Mouse (Mus musculus) liver, embryonic 11.5 days (tissue): ENCODE measurements around the gene 1700088E04Rik. TPM values are rescaled to one million over a fixed set of nuclear protein-coding genes. Genes with fewer than 3 reads are reported as not detected.

Experiments
- ATAC-seq: fragments of 200-750 bp; cut with Nextera tagmentation; replicated peaks from 2 replicates; pipeline ENCODE4 v1.8.0; 2017; ENCODE audit warnings: moderate number of reproducible peaks, mild to moderate bottlenecking, moderate TSS enrichment, moderate library complexity; ENCODE audit not compliant: low FRiP score
- DNase-seq: peaks from one replicate; pipeline ENCODE4 v3.0.0-alpha.2; 2017; ENCODE audit warnings: low spot score
- H3K27ac ChIP-seq: fragments of 300-500 bp; sonication (generic); 2 replicates; pipeline ENCODE4 v1.5.1; 2014; ENCODE audit warnings: mild to moderate bottlenecking, low read depth, low read length, control low read depth
- H3K27me3 ChIP-seq: fragments of 300-500 bp; sonication (generic); replicated peaks from 2 replicates; pipeline ENCODE4 v1.6.1; 2014; ENCODE audit warnings: low read length, mixed read lengths; ENCODE audit not compliant: control insufficient read depth, insufficient read depth
- H3K36me3 ChIP-seq: fragments of 300-500 bp; sonication (generic); 2 replicates; pipeline ENCODE4 v1.6.1; 2014; ENCODE audit warnings: mild to moderate bottlenecking, low read length, moderate library complexity, mixed read lengths; ENCODE audit not compliant: control insufficient read depth, insufficient read depth
- H3K4me1 ChIP-seq: fragments of 300-500 bp; sonication (generic); replicated peaks from 2 replicates; pipeline ENCODE4 v1.6.1; 2014; ENCODE audit warnings: low read length, mixed read lengths; ENCODE audit not compliant: control insufficient read depth, insufficient read depth
- H3K4me2 ChIP-seq: fragments of 300-500 bp; sonication (generic); 2 replicates; pipeline ENCODE4 v1.6.1; 2014; ENCODE audit warnings: mild to moderate bottlenecking, control low read depth, moderate library complexity
- H3K4me3 ChIP-seq: fragments of 300-500 bp; sonication (generic); 2 replicates; pipeline ENCODE4 v1.5.1; 2014; ENCODE audit warnings: low read depth, low read length, control low read depth
- H3K9ac ChIP-seq: fragments of 300-500 bp; sonication (generic); 2 replicates; pipeline ENCODE4 v1.6.1; 2014; ENCODE audit warnings: low read depth, low read length, control low read depth
- H3K9me3 ChIP-seq: fragments of 300-500 bp; sonication (generic); 2 replicates; pipeline ENCODE4 v1.6.1; 2016; ENCODE audit warnings: low read length, inconsistent platforms, mixed read lengths; ENCODE audit not compliant: control insufficient read depth
- WGBS: fragments of 180-500 bp; shearing (Covaris S2); extraction: QIAGEN DNeasy Blood & Tissue Kit; methylation state at CpG from one replicate; pipeline ENCODE4 v1.1.7; 2014; 5-methylcytosine and 5-hydroxymethylcytosine counted together
- polyA plus RNA-seq: library from polyadenylated mRNA; unstranded; fragments of >200 nt; fragmentation: Nextera tagmentation; extraction: Ambion mirVana; gene quantifications from 2 replicates; pipeline ENCODE4 v1.2.1, GENCODE M21; 2014

1700088E04Rik gene
- polyA plus RNA-seq, 1 experiment from 2014 or later: 1.8 TPM

- ATAC-seq: no peak
- H3K36me3 ChIP-seq: no peaks in the 10 kb centered on the region
- DNase-seq: no peak
- no peaks in the 10 kb centered on the region for H3K9me3 ChIP-seq
- no peak overlapping the region for H3K9ac ChIP-seq
- WGBS: 50% methylated on average over 7 of the region's 7 CpGs
- H3K27me3 ChIP-seq: peaks cover 75% of the 10 kb centered on the region
- peaks cover 2% of the 10 kb centered on the region; the same call in 1 of the 2 replicates for H3K4me1 ChIP-seq
- H3K27ac ChIP-seq: no peak overlapping the region
- H3K4me2 ChIP-seq: no peak overlapping the region
- H3K4me3 ChIP-seq: no peak overlapping the region
Measured at GRCm38 (mm10) chr15:79162301-79162700, 21.2 kb upstream of the 1700088E04Rik start.

- no peak overlapping the region for H3K9ac ChIP-seq
- 0 out of 2 replicates have a peak, but pooled peaks have one; percentile 29 for ATAC-seq
Measured at GRCm38 (mm10) chr15:79155572-79155971, 14.5 kb upstream of the 1700088E04Rik start.

GRCm38 (mm10) chr15:79152709-79153108 lies 11.7 kb upstream of the 1700088E04Rik start:
- H3K27ac ChIP-seq: no peak overlapping the region
- H3K9me3 ChIP-seq: no peaks in the 10 kb centered on the region
- 0 out of 2 replicates have a peak, but pooled peaks cover 4% of the 10 kb centered on the region for H3K27me3 ChIP-seq
- 83% methylated on average over 6 of the region's 6 CpGs for WGBS
- no peak overlapping the region for H3K4me3 ChIP-seq
- H3K4me1 ChIP-seq: peaks cover 4% of the 10 kb centered on the region; the same call in 1 of the 2 replicates
- H3K9ac ChIP-seq: no peak overlapping the region
- ATAC-seq (no peak), DNase-seq (no peak)
- H3K36me3 ChIP-seq: peaks cover 26% of the 10 kb centered on the region
- H3K4me2 ChIP-seq: no peak overlapping the region

More at GRCm38 (mm10) chr15:79155572-79155971, 14.5 kb upstream of the 1700088E04Rik start:
- H3K27me3 ChIP-seq: peaks cover 19% of the 10 kb centered on the region
- H3K4me1 ChIP-seq: peaks cover 4% of the 10 kb centered on the region; the same call in 1 of the 2 replicates
- no peak for DNase-seq
- no peak overlapping the region for H3K27ac ChIP-seq
- H3K36me3 ChIP-seq: peaks cover 15% of the 10 kb centered on the region; the same call in 1 of the 2 replicates
- no peak overlapping the region for H3K4me2 ChIP-seq
- whole genome bisulfite sequencing: 45% methylated on average over 3 of the region's 3 CpGs
- no peak overlapping the region for H3K4me3 ChIP-seq
- H3K9me3 ChIP-seq: no peaks in the 10 kb centered on the region

- WGBS: 86% methylated on average over 8 of the region's 8 CpGs
- Histone ChIP-seq H3K4me2 (no peak overlapping the region), H3K36me3 (peaks cover 35% of the 10 kb centered on the region)
Measured at GRCm38 (mm10) chr15:79151881-79152280, 10.8 kb upstream of the 1700088E04Rik start.

GRCm38 (mm10) chr15:79148533-79148932 lies 7.5 kb upstream of the 1700088E04Rik start:
- peak; percentile 82 for DNase-seq
- Histone ChIP-seq H3K9ac (no peak overlapping the region), H3K9me3 (no peaks in the 10 kb centered on the region), H3K4me2 (no peak overlapping the region), H3K27ac (no peak overlapping the region), H3K4me1 (no peaks in the 10 kb centered on the region), H3K4me3 (no peak overlapping the region), H3K27me3 (no peaks in the 10 kb centered on the region), H3K36me3 (peaks cover 47% of the 10 kb centered on the region)
- ATAC-seq: peak; percentile 75
- 49% methylated on average over 7 of the region's 7 CpGs for WGBS

More at GRCm38 (mm10) chr15:79151881-79152280, 10.8 kb upstream of the 1700088E04Rik start:
- Histone ChIP-seq H3K27ac (no peak overlapping the region), H3K9me3 (no peaks in the 10 kb centered on the region), H3K9ac (no peak overlapping the region), H3K4me1 (peaks cover 4% of the 10 kb centered on the region; the same call in 1 of the 2 replicates), H3K4me3 (no peak overlapping the region), H3K27me3 (0 out of 2 replicates have a peak, but pooled peaks cover 4% of the 10 kb centered on the region)
- DNase-seq (no peak), ATAC-seq (no peak)

- H3K9me3 ChIP-seq: no peaks in the 10 kb centered on the region
- H3K27ac ChIP-seq: no peak overlapping the region
- DNase-seq: no peak
- WGBS: 93% methylated on average over 6 of the region's 7 CpGs
- H3K9ac ChIP-seq: no peak overlapping the region
- no peak overlapping the region for H3K4me3 ChIP-seq
- H3K4me2 ChIP-seq: no peak overlapping the region
- H3K36me3 ChIP-seq: peaks cover 32% of the 10 kb centered on the region
- no peak for ATAC-seq
- H3K27me3 ChIP-seq: no peaks in the 10 kb centered on the region
- H3K4me1 ChIP-seq: peaks cover 7% of the 10 kb centered on the region
Measured at GRCm38 (mm10) chr15:79145522-79145921, 4.5 kb upstream of the 1700088E04Rik start.

- Histone ChIP-seq H3K27ac (no peak overlapping the region), H3K36me3 (peaks cover 24% of the 10 kb centered on the region), H3K27me3 (no peaks in the 10 kb centered on the region), H3K4me3 (no peak overlapping the region), H3K9ac (no peak overlapping the region), H3K4me1 (peaks cover 10% of the 10 kb centered on the region), H3K4me2 (no peak overlapping the region), H3K9me3 (no peaks in the 10 kb centered on the region)
- DNase-seq: no peak
- WGBS: 86% methylated on average over 8 of the region's 8 CpGs
- no peak for ATAC-seq
Measured at GRCm38 (mm10) chr15:79144021-79144420, 3.0 kb upstream of the 1700088E04Rik start.

GRCm38 (mm10) chr15:79143316-79143715 lies 2.3 kb upstream of the 1700088E04Rik start:
- no peak for ATAC-seq
- H3K4me3 ChIP-seq: no peak overlapping the region
- no peak overlapping the region for H3K27ac ChIP-seq
- H3K4me2 ChIP-seq: no peak overlapping the region
- H3K27me3 ChIP-seq: no peaks in the 10 kb centered on the region
- no peak overlapping the region for H3K9ac ChIP-seq
- H3K4me1 ChIP-seq: peaks cover 10% of the 10 kb centered on the region
- H3K36me3 ChIP-seq: peaks cover 24% of the 10 kb centered on the region
- DNase-seq: no peak
- 85% methylated on average over 12 of the region's 12 CpGs for WGBS
- H3K9me3 ChIP-seq: no peaks in the 10 kb centered on the region

- peaks cover 12% of the 10 kb centered on the region for H3K36me3 ChIP-seq
- peaks cover 10% of the 10 kb centered on the region for H3K4me1 ChIP-seq
- H3K9me3 ChIP-seq: no peaks in the 10 kb centered on the region
- ATAC-seq: peak; percentile 37
- H3K27me3 ChIP-seq: no peaks in the 10 kb centered on the region
- H3K4me2 ChIP-seq: peak overlapping the region; percentile 99
- WGBS: under 1% methylated on average over 7 of the region's 7 CpGs
- peak overlapping the region; percentile 95 for H3K4me3 ChIP-seq
- DNase-seq: no peak
- peak overlapping the region; percentile 98 for H3K9ac ChIP-seq
- H3K27ac ChIP-seq: peak overlapping the region; percentile 66
Measured at GRCm38 (mm10) chr15:79141566-79141917, 489 bp upstream of the 1700088E04Rik start.
